Mouse (Mus musculus) embryonic facial prominence, embryonic 11.5 days (tissue): Measurements from ENCODE around the gene Plxna2. TPM values are rescaled to one million over a fixed set of nuclear protein-coding genes. Genes with fewer than 3 reads are reported as not detected.

Experiments used
- ATAC-seq: fragments of 200-750 bp; cut with Nextera tagmentation; replicated peaks from 2 replicates; pipeline ENCODE4 v1.8.0; 2017; ENCODE audit warnings: low read depth; ENCODE audit not compliant: insufficient number of reproducible peaks, low FRiP score, low TSS enrichment
- DNase-seq: peaks from one replicate; pipeline ENCODE4 v3.0.0-alpha.2; 2015; ENCODE audit warnings: low spot score
- H3K27ac ChIP-seq: fragments of 300-500 bp; sonication (generic); replicated peaks from 2 replicates; pipeline ENCODE4 v1.5.1; 2014; ENCODE audit warnings: mild to moderate bottlenecking, low read depth, low read length, control low read depth
- H3K27me3 ChIP-seq: fragments of 300-500 bp; sonication (generic); 2 replicates; pipeline ENCODE4 v1.6.1; 2014; ENCODE audit warnings: mild to moderate bottlenecking, low read length, moderate library complexity, mixed read lengths; ENCODE audit not compliant: control insufficient read depth, insufficient read depth
- H3K36me3 ChIP-seq: fragments of 300-500 bp; sonication (generic); replicated peaks from 2 replicates; pipeline ENCODE4 v1.6.1; 2014; ENCODE audit warnings: low read depth, mild to moderate bottlenecking, low read length, moderate library complexity, mixed read lengths; ENCODE audit not compliant: control insufficient read depth, insufficient read depth
- H3K4me1 ChIP-seq: fragments of 300-500 bp; sonication (generic); 2 replicates; pipeline ENCODE4 v1.6.1; 2014; ENCODE audit warnings: low read length, mixed read lengths; ENCODE audit not compliant: control insufficient read depth, insufficient read depth
- H3K4me2 ChIP-seq: fragments of 300-500 bp; sonication (generic); 2 replicates; pipeline ENCODE4 v1.6.1; 2014; ENCODE audit warnings: low read depth, mild to moderate bottlenecking, control low read depth, low read length, moderate library complexity
- H3K4me3 ChIP-seq: fragments of 300-500 bp; sonication (generic); 2 replicates; pipeline ENCODE4 v1.5.1; 2014; ENCODE audit warnings: low read depth, low read length, control low read depth
- H3K9ac ChIP-seq: fragments of 300-500 bp; sonication (generic); replicated peaks from 2 replicates; pipeline ENCODE4 v1.6.1; 2014; ENCODE audit warnings: mild to moderate bottlenecking, control low read depth, low read length
- H3K9me3 ChIP-seq: fragments of 300-500 bp; sonication (generic); replicated peaks from 2 replicates; pipeline ENCODE4 v1.6.1; 2016; ENCODE audit warnings: mild to moderate bottlenecking, low read length, inconsistent platforms, mixed read lengths; ENCODE audit not compliant: control insufficient read depth
- WGBS: fragments of 180-500 bp; shearing (Covaris S2); extraction: QIAGEN DNeasy Blood & Tissue Kit; methylation state at CpG from one replicate; pipeline ENCODE4 v1.1.7; 2014; 5-methylcytosine and 5-hydroxymethylcytosine counted together
- polyA plus RNA-seq: library from polyadenylated mRNA; unstranded; fragments of >200 nt; fragmentation: Nextera tagmentation; extraction: Ambion mirVana; gene quantifications from 2 replicates; pipeline ENCODE4 v1.2.1, GENCODE M21; 2014

Plxna2 gene
- polyA plus RNA-seq, 1 experiment from 2014 or later = 8.4 TPM

DNA sequence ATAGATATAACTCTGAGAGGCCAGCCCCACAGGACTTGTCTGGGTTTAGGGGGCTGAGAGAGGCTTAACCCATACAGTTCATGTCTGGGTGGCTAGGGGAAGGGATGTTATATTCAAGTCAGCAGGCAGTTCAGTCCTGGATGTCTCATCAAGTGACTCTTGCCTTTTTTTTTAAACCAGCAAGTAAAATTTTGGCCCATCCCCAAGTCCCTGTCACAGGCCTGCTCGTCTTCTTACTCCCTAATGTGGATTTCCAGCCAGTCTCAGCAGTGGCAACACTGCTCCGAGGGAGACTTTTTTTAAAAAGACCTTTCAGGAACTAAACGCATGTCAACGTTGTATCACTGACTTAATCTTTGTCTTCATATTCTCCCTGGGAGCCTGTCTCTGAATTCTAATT lies 7.0 kb downstream of the Plxna2 start:
- Histone ChIP-seq H3K27ac (no peak overlapping the region), H3K9me3 (no peaks in the 10 kb centered on the region), H3K27me3 (no peaks in the 10 kb centered on the region), H3K4me2 (no peak overlapping the region), H3K9ac (no peak overlapping the region), H3K4me3 (no peak overlapping the region), H3K4me1 (no peaks in the 10 kb centered on the region), H3K36me3 (no peaks in the 10 kb centered on the region)
- 56% methylated on average over 4 of the region's 4 CpGs for WGBS
- DNase-seq (no peak), ATAC-seq (no peak)

DNA sequence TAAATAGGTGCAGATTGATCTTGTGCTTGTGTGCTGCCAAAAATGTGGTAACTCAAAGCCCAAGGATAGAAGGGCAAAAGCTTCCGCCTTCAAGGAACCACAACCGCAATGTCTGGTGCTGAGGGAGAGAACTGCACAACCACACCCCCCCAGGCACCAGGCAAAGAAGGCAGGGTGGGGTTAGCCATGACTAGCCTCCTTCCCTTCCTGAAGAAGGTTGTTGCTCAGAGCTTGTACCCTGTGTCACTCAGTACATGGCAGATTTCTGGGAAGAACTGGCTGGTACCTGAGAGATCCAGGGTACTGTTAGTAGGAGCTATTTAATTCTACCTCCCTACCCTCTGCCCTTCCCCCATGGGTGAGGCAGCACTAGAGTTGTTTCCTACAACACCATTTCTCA lies 8.1 kb downstream of the Plxna2 start:
- H3K27ac ChIP-seq = no peak overlapping the region
- H3K4me1 ChIP-seq = no peaks in the 10 kb centered on the region; the same call in 1 of the 2 replicates
- 82% methylated on average over 2 of the region's 2 CpGs for WGBS
- no peak overlapping the region for H3K9ac ChIP-seq
- ATAC-seq (no peak), DNase-seq (no peak)
- no peak overlapping the region for H3K4me2 ChIP-seq
- no peak overlapping the region for H3K4me3 ChIP-seq
- no peaks in the 10 kb centered on the region for H3K27me3 ChIP-seq
- no peaks in the 10 kb centered on the region for H3K9me3 ChIP-seq
- H3K36me3 ChIP-seq = no peaks in the 10 kb centered on the region

DNA sequence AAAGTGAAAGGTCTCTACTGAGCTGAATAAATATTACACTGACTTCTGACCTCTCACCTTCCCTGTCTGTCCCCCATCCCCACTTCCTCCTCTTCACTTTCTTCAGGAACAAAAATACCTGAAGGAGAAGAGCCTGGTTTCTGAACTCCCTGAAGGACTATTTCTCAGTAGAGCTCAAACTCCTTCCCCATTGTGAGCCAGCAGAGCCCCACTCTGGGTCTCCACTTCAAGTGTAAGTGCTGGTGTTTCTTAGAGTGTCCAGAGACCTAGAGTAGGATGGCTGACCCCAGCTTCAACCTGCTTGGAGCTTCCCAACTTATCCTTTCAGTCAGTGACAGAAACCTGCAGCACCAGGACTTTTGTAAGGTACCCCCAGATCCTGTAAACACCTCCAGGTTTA lies 9.3 kb downstream of the Plxna2 start:
- Histone ChIP-seq H3K9ac (no peak overlapping the region), H3K4me2 (no peak overlapping the region), H3K36me3 (no peaks in the 10 kb centered on the region), H3K27ac (no peak overlapping the region), H3K4me1 (no peaks in the 10 kb centered on the region; the same call in 1 of the 2 replicates), H3K4me3 (no peak overlapping the region), H3K9me3 (no peaks in the 10 kb centered on the region), H3K27me3 (no peaks in the 10 kb centered on the region)
- ATAC-seq = no peak
- no peak for DNase-seq

DNA sequence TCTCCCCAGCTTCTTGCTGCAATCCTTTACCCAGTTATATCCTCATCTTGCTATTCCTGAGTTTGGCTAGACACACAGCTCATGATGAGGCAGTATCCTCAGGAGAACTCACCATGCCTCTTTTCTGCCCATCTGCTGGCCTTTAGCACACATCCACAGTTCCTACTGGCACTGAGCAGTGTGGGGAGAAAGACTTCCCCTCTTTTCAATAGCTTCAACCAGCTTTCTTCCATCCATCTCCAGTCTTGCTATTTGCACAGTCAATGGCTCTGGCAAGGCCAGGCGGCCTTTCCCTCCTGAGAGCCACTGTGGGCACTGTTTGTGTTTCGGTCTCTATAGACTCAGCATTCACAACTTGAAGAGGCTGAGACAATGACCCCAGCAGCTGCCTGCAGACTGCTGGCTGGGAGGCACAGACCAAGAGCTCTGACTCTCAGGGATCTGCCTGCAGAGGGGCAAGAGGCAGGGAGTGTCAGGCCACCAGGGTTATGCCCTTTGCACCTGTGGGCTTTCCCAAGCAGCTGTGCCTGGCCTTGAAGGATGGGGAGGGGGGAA lies 11.2 kb downstream of the Plxna2 start:
- H3K27ac ChIP-seq = no peak overlapping the region
- no peaks in the 10 kb centered on the region for H3K27me3 ChIP-seq
- no peak overlapping the region for H3K4me3 ChIP-seq
- ATAC-seq (peak; percentile 41), DNase-seq (peak; percentile 19)
- no peaks in the 10 kb centered on the region for H3K9me3 ChIP-seq
- H3K9ac ChIP-seq = no peak overlapping the region
- no peaks in the 10 kb centered on the region for H3K36me3 ChIP-seq
- H3K4me1 ChIP-seq = no peaks in the 10 kb centered on the region; the same call in 1 of the 2 replicates
- H3K4me2 ChIP-seq = no peak overlapping the region
- WGBS = 19% methylated on average over 2 of the region's 2 CpGs

DNA sequence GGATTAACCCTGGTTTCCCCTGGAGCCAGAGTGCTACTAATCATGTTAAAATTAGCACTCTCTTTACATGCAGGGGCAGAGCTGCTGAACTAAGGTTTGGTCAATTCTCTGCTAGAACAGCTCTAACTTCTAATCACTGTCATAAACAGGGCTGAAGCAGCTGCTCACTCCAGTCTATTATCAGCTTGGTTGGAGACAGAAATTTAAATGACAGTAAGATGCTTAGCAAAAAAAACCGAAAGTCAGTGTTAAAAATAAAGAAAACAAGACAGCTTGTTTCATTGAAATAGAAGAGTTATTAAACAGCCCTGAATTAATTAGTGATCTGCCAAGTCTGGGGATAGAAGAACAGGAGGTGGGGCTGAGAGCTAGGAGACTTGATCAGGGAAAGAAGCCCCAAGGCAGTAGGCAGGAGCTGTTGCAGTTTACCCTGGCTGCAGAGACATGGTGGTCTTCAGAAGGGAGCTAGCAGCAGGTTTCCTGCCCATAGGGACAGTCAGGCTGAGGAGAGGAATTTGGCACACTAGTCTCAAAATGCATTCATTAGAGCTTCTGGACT lies 12.6 kb downstream of the Plxna2 start:
- no peak overlapping the region for H3K27ac ChIP-seq
- H3K36me3 ChIP-seq = no peaks in the 10 kb centered on the region
- H3K27me3 ChIP-seq = no peaks in the 10 kb centered on the region
- H3K4me1 ChIP-seq = peaks cover 3% of the 10 kb centered on the region; the same call in 1 of the 2 replicates
- no peak for ATAC-seq
- no peaks in the 10 kb centered on the region for H3K9me3 ChIP-seq
- no peak overlapping the region for H3K9ac ChIP-seq
- H3K4me3 ChIP-seq = no peak overlapping the region
- DNase-seq = no peak
- WGBS = 62% methylated on average over 1 of the region's 1 CpGs
- no peak overlapping the region for H3K4me2 ChIP-seq

DNA sequence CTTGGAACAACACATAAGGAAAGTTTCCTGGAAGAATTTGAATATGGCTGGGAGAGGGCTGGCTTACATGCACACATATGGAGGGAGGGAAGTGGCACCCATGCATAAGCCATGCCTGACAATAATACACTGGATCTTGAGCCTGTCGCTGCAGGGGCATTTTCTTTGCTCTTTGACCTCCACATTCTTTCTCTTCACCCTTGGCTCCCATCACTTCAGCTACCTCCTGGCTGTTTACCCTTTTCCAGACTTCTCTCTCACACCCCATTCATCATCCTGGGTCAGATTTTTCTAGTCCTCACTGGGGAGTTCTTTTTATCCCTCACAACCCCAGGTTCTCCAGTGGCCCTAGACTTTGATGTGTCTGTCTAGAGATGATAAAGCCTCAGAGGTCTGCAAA lies 13.6 kb downstream of the Plxna2 start:
- Histone ChIP-seq H3K4me2 (no peak overlapping the region), H3K4me3 (no peak overlapping the region), H3K27ac (no peak overlapping the region), H3K27me3 (no peaks in the 10 kb centered on the region), H3K4me1 (peaks cover 3% of the 10 kb centered on the region; the same call in 1 of the 2 replicates), H3K36me3 (no peaks in the 10 kb centered on the region), H3K9ac (no peak overlapping the region), H3K9me3 (no peaks in the 10 kb centered on the region)
- 9% methylated on average over 1 of the region's 1 CpGs for WGBS
- no peak for DNase-seq
- no peak for ATAC-seq

DNA sequence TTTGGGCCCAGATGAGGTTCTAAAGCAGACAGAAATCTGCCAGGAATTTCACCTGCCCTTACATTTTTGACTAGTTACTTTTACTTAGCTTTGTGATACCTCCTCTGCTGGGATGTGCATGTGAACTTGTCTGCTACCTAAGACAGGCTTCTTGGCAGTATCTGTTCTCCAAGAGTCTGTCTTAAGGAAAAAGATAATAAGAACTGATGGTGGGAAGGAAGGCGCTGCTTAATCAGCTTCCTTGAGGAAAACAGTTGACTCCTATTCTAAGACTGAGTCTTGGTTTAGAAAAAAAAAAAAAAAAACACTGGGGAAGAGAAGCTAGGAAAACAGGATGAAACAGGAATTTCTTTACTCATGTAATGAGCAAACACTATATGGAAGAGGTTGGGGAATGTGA lies 14.0 kb downstream of the Plxna2 start:
- H3K36me3 ChIP-seq = no peaks in the 10 kb centered on the region
- H3K9ac ChIP-seq = no peak overlapping the region
- no peak overlapping the region for H3K4me2 ChIP-seq
- no peak overlapping the region for H3K27ac ChIP-seq
- peaks cover 3% of the 10 kb centered on the region; the same call in 1 of the 2 replicates for H3K4me1 ChIP-seq
- DNase-seq (no peak), ATAC-seq (no peak)
- WGBS = 88% methylated on average over 1 of the region's 1 CpGs
- H3K4me3 ChIP-seq = no peak overlapping the region
- H3K27me3 ChIP-seq = no peaks in the 10 kb centered on the region
- H3K9me3 ChIP-seq = no peaks in the 10 kb centered on the region

DNA sequence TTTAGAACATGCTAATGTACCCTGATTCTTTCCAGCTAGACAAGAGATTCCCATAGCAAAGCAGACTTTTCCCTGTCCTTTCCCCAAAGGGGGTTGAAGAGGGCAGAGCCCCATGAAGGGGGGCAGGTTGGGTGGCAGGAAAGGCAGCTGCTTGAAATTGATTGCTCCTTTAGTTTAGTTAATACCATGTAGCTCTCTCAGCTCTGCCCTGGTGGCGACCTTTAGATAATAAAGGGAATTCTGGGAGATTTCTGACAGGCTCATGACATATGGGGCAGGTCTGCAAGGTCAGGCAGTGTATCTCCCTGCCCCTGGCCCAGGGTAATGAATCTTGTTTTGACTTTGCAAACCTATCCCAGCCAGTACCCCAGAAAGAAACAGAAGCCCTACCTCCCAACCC lies 17.4 kb downstream of the Plxna2 start:
- no peak for ATAC-seq
- peaks cover 3% of the 10 kb centered on the region; the same call in 1 of the 2 replicates for H3K4me1 ChIP-seq
- no peaks in the 10 kb centered on the region for H3K9me3 ChIP-seq
- no peaks in the 10 kb centered on the region for H3K27me3 ChIP-seq
- no peak overlapping the region for H3K27ac ChIP-seq
- WGBS = 22% methylated on average over 1 of the region's 1 CpGs
- no peaks in the 10 kb centered on the region for H3K36me3 ChIP-seq
- H3K9ac ChIP-seq = no peak overlapping the region
- H3K4me3 ChIP-seq = no peak overlapping the region
- no peak overlapping the region for H3K4me2 ChIP-seq
- DNase-seq = no peak
